Mouse (Mus musculus) thymus, adult 2 months (tissue): Measurements from ENCODE around the gene Cdk4. TPM values are rescaled to one million over a fixed set of nuclear protein-coding genes. Genes with fewer than 3 reads are reported as not detected.

ENCODE experiments used
- DNase-seq: peaks from one replicate; pipeline ENCODE4 v3.0.0; 2021
- H3K27ac ChIP-seq: fragments of 200-500 bp; 2 replicates; pipeline ENCODE4 v1.5.1; 2012; ENCODE audit warnings: low read length, control low read depth; ENCODE audit not compliant: control insufficient read depth, insufficient read depth
- H3K27me3 ChIP-seq: fragments of 200-500 bp; 2 replicates; pipeline ENCODE4 v1.6.1; 2012; ENCODE audit warnings: mild to moderate bottlenecking, low read length, moderate library complexity, mixed read lengths; ENCODE audit not compliant: control insufficient read depth, insufficient read depth
- H3K36me3 ChIP-seq: fragments of 200-500 bp; 2 replicates; pipeline ENCODE4 v1.6.1; 2012; ENCODE audit warnings: mild to moderate bottlenecking, low read length, moderate library complexity; ENCODE audit not compliant: control insufficient read depth, insufficient read depth
- H3K4me1 ChIP-seq: fragments of 200-500 bp; replicated peaks from 2 replicates; pipeline ENCODE4 v1.6.1; 2012; ENCODE audit warnings: low read length; ENCODE audit not compliant: control insufficient read depth, insufficient read depth
- H3K4me3 ChIP-seq: fragments of 200-500 bp; 2 replicates; pipeline ENCODE4 v1.5.1; 2012; ENCODE audit warnings: mild to moderate bottlenecking, low read length, control low read depth, moderate library complexity; ENCODE audit not compliant: control insufficient read depth, insufficient read depth
- CTCF ChIP-seq: fragments of 200-500 bp; IDR thresholded peaks from 2 replicates; pipeline ENCODE4 v1.5.1; 2012; ENCODE audit warnings: mild to moderate bottlenecking, control low read depth, low read length, moderate library complexity, borderline replicate concordance; ENCODE audit not compliant: control insufficient read depth, poor library complexity, insufficient read depth; ENCODE audit errors: extremely low read depth
- POLR2A ChIP-seq: fragments of 200-500 bp; IDR thresholded peaks from 2 replicates; pipeline ENCODE4 v1.6.1; 2012; ENCODE audit warnings: mild to moderate bottlenecking, low read length, control low read depth, moderate library complexity; ENCODE audit not compliant: control insufficient read depth, poor library complexity, insufficient read depth; ENCODE audit errors: extremely low read depth
- WGBS: fragments of 180-500 bp; shearing (Covaris S2); methylation state at CpG from one replicate; pipeline ENCODE4 v1.1.7; 2018; 5-methylcytosine and 5-hydroxymethylcytosine counted together
- polyA plus RNA-seq: library from polyadenylated mRNA; depleted of rRNA; stranded (reverse); fragments of >200 nt; gene quantifications from 2 replicates; pipeline ENCODE4 v1.2.3, GENCODE M21; 2012

The Cdk4 gene
- polyA plus RNA-seq, 1 experiment: 375 TPM

GRCm38 (mm10) chr10:127036273-127036672, 27.1 kb upstream of the Cdk4 start:
- H3K36me3 ChIP-seq: no peaks in the 10 kb centered on the region
- DNase-seq: no peak
- peaks cover 9% of the 10 kb centered on the region; the same call in 1 of the 2 replicates for H3K27me3 ChIP-seq
- WGBS: 90% methylated on average over 12 of the region's 12 CpGs
- peaks cover 6% of the 10 kb centered on the region for H3K4me1 ChIP-seq
- TF ChIP-seq CTCF (no peak), POLR2A (no peak)
- H3K4me3 ChIP-seq: no peak overlapping the region
- H3K27ac ChIP-seq: no peak overlapping the region

- 82% methylated on average over 12 of the region's 12 CpGs for WGBS
- H3K4me3 ChIP-seq: no peak overlapping the region
These were observed 25.7 kb upstream of the Cdk4 start for GRCm38 (mm10) chr10:127037641-127038040.

GRCm38 (mm10) chr10:127040569-127041214, 22.6 kb upstream of the Cdk4 start:
- TF ChIP-seq POLR2A: no peak
- TF ChIP-seq CTCF: 0 out of 2 replicates have a peak, but pooled peaks have one; percentile 3
- H3K27me3 ChIP-seq: peaks cover 10% of the 10 kb centered on the region; the same call in 1 of the 2 replicates
- peaks cover 13% of the 10 kb centered on the region for H3K4me1 ChIP-seq
- peak overlapping the region; percentile 69 for H3K4me3 ChIP-seq
- H3K36me3 ChIP-seq: no peaks in the 10 kb centered on the region
- H3K27ac ChIP-seq: no peak overlapping the region
- 5% methylated on average over 20 of the region's 20 CpGs for WGBS
- DNase-seq: no peak

More at GRCm38 (mm10) chr10:127037641-127038040, 25.7 kb upstream of the Cdk4 start:
- Histone ChIP-seq H3K4me1 (peaks cover 13% of the 10 kb centered on the region), H3K27me3 (peaks cover 10% of the 10 kb centered on the region; the same call in 1 of the 2 replicates), H3K36me3 (no peaks in the 10 kb centered on the region), H3K27ac (no peak overlapping the region)
- no peak for DNase-seq
- no peak for TF ChIP-seq POLR2A

GRCm38 (mm10) chr10:127041274-127041766, 22.0 kb upstream of the Cdk4 start, which contains the start of the genes Mettl1 and Eef1akmt3:
Gene Mettl1, plus strand, starts transcription at chr10:127041414.
Gene Eef1akmt3, minus strand, starts transcription at chr10:127041513.
- no peaks in the 10 kb centered on the region for H3K36me3 ChIP-seq
- H3K4me1 ChIP-seq: peaks cover 13% of the 10 kb centered on the region
- 2% methylated on average over 28 of the region's 28 CpGs for WGBS
- H3K27ac ChIP-seq: no peak within 1 kb of the TSS
- DNase-seq: peak; percentile 19
- TF ChIP-seq CTCF (peak; percentile 3; the same call in 1 of the 2 replicates), POLR2A (0 out of 2 replicates have a peak, but pooled peaks have one; percentile 22)
- H3K27me3 ChIP-seq: peaks cover 10% of the 10 kb centered on the region; the same call in 1 of the 2 replicates
- peak within 1 kb of the TSS; percentile 69 for H3K4me3 ChIP-seq

GRCm38 (mm10) chr10:127041774-127042338, 21.5 kb upstream of the Cdk4 start:
- no peak overlapping the region for H3K27ac ChIP-seq
- peaks cover 13% of the 10 kb centered on the region for H3K4me1 ChIP-seq
- no peaks in the 10 kb centered on the region for H3K36me3 ChIP-seq
- WGBS: under 1% methylated on average over 44 of the region's 44 CpGs
- DNase-seq: peak; percentile 74
- H3K27me3 ChIP-seq: peaks cover 10% of the 10 kb centered on the region; the same call in 1 of the 2 replicates
- no peak for TF ChIP-seq POLR2A
- peak; percentile 61; the same call in 1 of the 2 replicates for TF ChIP-seq CTCF
- peak overlapping the region; percentile 69 for H3K4me3 ChIP-seq

GRCm38 (mm10) chr10:127042468-127043115, 20.7 kb upstream of the Cdk4 start:
- Histone ChIP-seq H3K27ac (no peak overlapping the region), H3K4me1 (peaks cover 13% of the 10 kb centered on the region), H3K4me3 (peak overlapping the region; percentile 69; the same call in 1 of the 2 replicates), H3K27me3 (peaks cover 10% of the 10 kb centered on the region; the same call in 1 of the 2 replicates), H3K36me3 (no peaks in the 10 kb centered on the region)
- 15% methylated on average over 5 of the region's 5 CpGs for WGBS
- no peak for DNase-seq
- TF ChIP-seq CTCF: no peak

GRCm38 (mm10) chr10:127043187-127043586, 20.1 kb upstream of the Cdk4 start:
- WGBS: 94% methylated on average over 6 of the region's 6 CpGs

More at GRCm38 (mm10) chr10:127043187-127043586, 20.1 kb upstream of the Cdk4 start:
- H3K4me1 ChIP-seq: peaks cover 13% of the 10 kb centered on the region
- no peak overlapping the region for H3K4me3 ChIP-seq
- H3K27me3 ChIP-seq: peaks cover 11% of the 10 kb centered on the region; the same call in 1 of the 2 replicates
- no peak for DNase-seq
- TF ChIP-seq CTCF (no peak), POLR2A (no peak)
- H3K36me3 ChIP-seq: no peaks in the 10 kb centered on the region
- no peak overlapping the region for H3K27ac ChIP-seq
